Mouse (Mus musculus) forebrain, embryonic 10.5 days (tissue): Measurements from ENCODE around the gene Slc51a. TPM values are rescaled to one million over a fixed set of nuclear protein-coding genes. Genes with fewer than 3 reads are reported as not detected.
A peak's percentile ranks its signal among the peaks of the same experiment; 100 is the strongest.

Experiments used
- DNase-seq: peaks from one replicate; pipeline ENCODE4 v3.0.0-alpha.2; 2017; ENCODE audit warnings: low spot score; ENCODE audit errors: extremely low spot score
- H3K27ac ChIP-seq: fragments of 300-500 bp; sonication (generic); 2 replicates; pipeline ENCODE4 v1.5.1; 2016; ENCODE audit warnings: mild to moderate bottlenecking
- H3K27me3 ChIP-seq: fragments of 300-500 bp; sonication (generic); 2 replicates; pipeline ENCODE4 v1.6.1; 2016; ENCODE audit warnings: mild to moderate bottlenecking; ENCODE audit not compliant: poor library complexity, severe bottlenecking
- H3K36me3 ChIP-seq: fragments of 300-500 bp; sonication (generic); replicated peaks from 2 replicates; pipeline ENCODE4 v1.6.1; 2016; ENCODE audit warnings: mild to moderate bottlenecking, moderate library complexity
- H3K4me1 ChIP-seq: fragments of 300-500 bp; sonication (generic); 2 replicates; pipeline ENCODE4 v1.6.1; 2016
- H3K4me3 ChIP-seq: fragments of 300-500 bp; sonication (generic); 2 replicates; pipeline ENCODE4 v1.5.1; 2016; ENCODE audit warnings: mild to moderate bottlenecking, moderate library complexity
- H3K9me3 ChIP-seq: fragments of 300-500 bp; sonication (generic); 2 replicates; pipeline ENCODE4 v1.6.1; 2016; ENCODE audit warnings: mild to moderate bottlenecking, moderate library complexity
- WGBS: fragments of 180-500 bp; shearing (Covaris S2); methylation state at CpG from one replicate; pipeline ENCODE4 v1.1.7; 2016; 5-methylcytosine and 5-hydroxymethylcytosine counted together
- polyA plus RNA-seq: library from polyadenylated mRNA; unstranded; fragments of >200 nt; fragmentation: Nextera tagmentation; extraction: Ambion mirVana; gene quantifications from 2 replicates; pipeline ENCODE4 v1.2.1, GENCODE M21; 2016

Slc51a gene
- polyA plus RNA-seq, 1 experiment from 2014 or later, result 0.37 TPM

DNA sequence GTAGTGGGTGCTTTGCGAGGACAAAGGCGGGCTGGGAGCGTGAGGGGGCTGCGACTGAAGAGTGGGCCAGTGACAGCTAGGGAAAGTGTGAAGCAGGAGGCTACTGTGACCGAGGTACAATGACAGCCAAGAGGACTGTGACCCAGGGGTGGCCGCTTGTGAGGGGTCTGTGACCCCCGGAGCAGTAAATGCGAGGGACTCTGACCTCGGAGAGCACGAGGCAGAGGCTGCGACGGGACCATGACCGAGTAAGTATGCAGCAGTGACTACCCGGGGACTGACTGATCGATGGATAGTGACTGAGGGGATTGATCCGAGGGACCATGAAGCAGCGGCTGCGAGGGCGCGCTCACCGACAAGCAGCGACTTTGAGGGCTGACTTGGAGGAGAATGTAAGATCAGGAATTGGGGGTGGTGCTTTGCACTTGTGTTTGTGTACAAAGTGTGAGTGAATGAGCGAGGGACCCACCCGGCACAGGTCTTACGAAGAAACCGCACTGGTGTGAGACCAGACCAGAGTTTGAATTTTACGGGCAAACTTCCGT, 56.6 kb downstream of the Slc51a start:
- Histone ChIP-seq H3K9me3 (no peaks in the 10 kb centered on the region), H3K27ac (peak overlapping the region; percentile 93), H3K4me3 (peak overlapping the region; percentile 78), H3K27me3 (no peaks in the 10 kb centered on the region), H3K36me3 (0 out of 2 replicates have a peak, but pooled peaks cover 5% of the 10 kb centered on the region), H3K4me1 (peaks cover 27% of the 10 kb centered on the region)
- DNase-seq, result no peak
- WGBS, result 3% methylated on average over 28 of the region's 28 CpGs

DNA sequence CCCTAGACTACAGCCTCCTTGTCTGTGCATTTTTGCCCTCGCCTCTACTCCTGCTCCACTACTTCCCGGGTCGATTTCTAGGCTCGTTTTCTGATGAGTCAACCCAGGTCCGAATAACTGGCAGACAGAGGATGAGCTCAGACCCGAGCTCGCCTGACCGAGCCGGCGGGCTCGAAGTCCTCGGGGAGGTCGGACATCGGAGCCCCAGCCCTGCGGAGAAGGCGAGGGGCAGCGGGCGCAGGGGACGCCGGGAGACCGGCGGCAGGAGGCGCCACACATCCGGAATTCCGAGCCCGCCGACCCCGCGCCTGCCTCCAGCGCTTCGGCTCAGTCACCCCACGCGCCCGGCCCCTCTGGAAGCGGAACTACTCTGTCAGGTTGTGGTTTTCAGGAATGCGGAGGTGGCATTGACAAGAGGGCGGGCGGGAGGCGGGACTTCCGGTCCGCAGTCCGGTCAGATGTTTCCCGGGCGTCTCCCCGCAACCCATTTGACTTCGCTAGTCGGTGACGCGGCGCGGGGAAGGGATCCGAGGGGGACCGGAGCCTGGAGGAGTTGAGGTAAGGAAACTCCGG, 57.1 kb downstream of the Slc51a start, which contains the start of gene Pcyt1a:
Gene Pcyt1a, plus strand, starts transcription at position 448 of the 573 bp plus-strand sequence.
- peak; percentile 93 for DNase-seq
- no peaks in the 10 kb centered on the region for H3K27me3 ChIP-seq
- WGBS, result under 1% methylated on average over 54 of the region's 54 CpGs

DNA sequence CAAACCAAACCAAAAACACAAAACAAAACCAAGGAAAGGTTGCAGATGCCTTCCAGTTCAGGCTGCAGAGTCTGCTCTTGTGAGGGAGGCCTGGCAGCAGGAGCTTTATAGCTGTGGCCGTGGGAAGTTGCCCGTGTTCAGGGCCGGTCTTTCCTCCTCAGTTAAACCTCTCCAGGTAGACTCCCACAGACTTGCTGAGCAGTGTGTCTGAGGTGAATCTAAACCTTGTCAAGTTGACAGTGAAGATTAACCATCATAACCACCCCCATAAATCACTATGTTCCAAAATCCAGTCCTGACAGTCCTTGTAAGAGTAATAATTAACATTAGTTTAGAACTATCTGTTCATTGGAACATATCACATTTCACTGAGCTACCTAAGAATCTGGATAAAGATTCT, 60.2 kb downstream of the Slc51a start:
- no peaks in the 10 kb centered on the region for H3K27me3 ChIP-seq
- no peak overlapping the region for H3K27ac ChIP-seq
- no peak overlapping the region for H3K4me3 ChIP-seq
- DNase-seq, result no peak
- H3K9me3 ChIP-seq, result no peaks in the 10 kb centered on the region
- H3K4me1 ChIP-seq, result peaks cover 27% of the 10 kb centered on the region
- 0 out of 2 replicates have a peak, but pooled peaks cover 5% of the 10 kb centered on the region for H3K36me3 ChIP-seq
- WGBS, result 95% methylated on average over 3 of the region's 3 CpGs

More for the DNA sequence above, 57.1 kb downstream of the Slc51a start, which contains the start of gene Pcyt1a:
- Histone ChIP-seq H3K36me3 (0 out of 2 replicates have a peak, but pooled peaks cover 5% of the 10 kb centered on the region), H3K4me1 (peaks cover 27% of the 10 kb centered on the region), H3K27ac (peak within 1 kb of the TSS; percentile 93), H3K4me3 (peak within 1 kb of the TSS; percentile 78), H3K9me3 (no peaks in the 10 kb centered on the region)

Other genes with a start within 250 kb of the Slc51a start
- 8.3 and 9.8 TPM in 2 replicates for gene Fbxo45, start 240.7 kb downstream of the Slc51a start, polyA plus RNA-seq
- 18.0 and 19.9 TPM in 2 replicates for gene Wdr53, start 240.7 kb downstream of the Slc51a start, polyA plus RNA-seq
- gene Smco1, start 216.4 kb downstream of the Slc51a start, polyA plus RNA-seq, result 0.10 TPM in 1 of 2 replicates, not detected in the other
- 33.3 and 33.9 TPM in 2 replicates for gene Rnf168, start 210.4 kb downstream of the Slc51a start, polyA plus RNA-seq
- 25.0 and 25.3 TPM in 2 replicates for gene Ubxn7, start 155.6 kb downstream of the Slc51a start, polyA plus RNA-seq
- gene Tm4sf19, start 87.4 kb downstream of the Slc51a start, polyA plus RNA-seq, result not detected in 2 replicates
- 39.0 and 39.2 TPM in 2 replicates for gene Tctex1d2, start 68.2 kb downstream of the Slc51a start, polyA plus RNA-seq
- gene Pcyt1a, start 57.0 kb downstream of the Slc51a start, polyA plus RNA-seq, result 41.7 and 41.9 TPM in 2 replicates
- not detected in 2 replicates for gene Zdhhc19, start 8.4 kb upstream of the Slc51a start, polyA plus RNA-seq
- 71.3 and 72.0 TPM in 2 replicates for gene Tfrc, start 121.0 kb upstream of the Slc51a start, polyA plus RNA-seq
- gene Tnk2, start 156.0 kb upstream of the Slc51a start, polyA plus RNA-seq, result 10.1 and 11.0 TPM in 2 replicates
- 0.15 TPM in 1 of 2 replicates, not detected in the other for gene Muc4, start 248.0 kb upstream of the Slc51a start, polyA plus RNA-seq